Mouse (Mus musculus): ENCODE measurements around the gene Ctdsp2.

Ctdsp2 gene

GRCm38 (mm10) chr10:127042468-127043115 lies 64.1 kb downstream of the Ctdsp2 start:
- no peak for DNase-seq (ENCODE audit: low spot score in 2 of 2)

GRCm38 (mm10) chr10:127043187-127043586 lies 64.7 kb downstream of the Ctdsp2 start:
- DNase-seq (ENCODE audit: low spot score in 2 of 2) = no peak

- DNase-seq (ENCODE audit: low spot score in 2 of 2) = no peak
Measured at GRCm38 (mm10) chr10:127047954-127048353, 69.4 kb downstream of the Ctdsp2 start, which contains the start of gene Cyp27b1. TSS of gene Cyp27b1 (plus strand) at chr10:127048250.

GRCm38 (mm10) chr10:127048608-127049394 lies 70.3 kb downstream of the Ctdsp2 start:
- DNase-seq (ENCODE audit: low spot score in 2 of 2) = no peak

All from frontal cortex, postnatal 14 days (tissue).